Mouse (Mus musculus) C2C12 (cell line): ENCODE data around the gene Sparc. TPM values are rescaled to one million over a fixed set of nuclear protein-coding genes. Genes with fewer than 3 reads are reported as not detected.

Source experiments
- H3K27me3 ChIP-seq: one replicate; pipeline ENCODE4 v1.6.1; 2011; ENCODE audit not compliant: control insufficient read depth, insufficient read depth, insufficient read length
- H3K36me3 ChIP-seq: one replicate; pipeline ENCODE4 v1.6.1; 2011; ENCODE audit not compliant: control insufficient read depth, insufficient read depth
- H3K4me3 ChIP-seq: one replicate; pipeline ENCODE4 v1.5.1; 2011; ENCODE audit warnings: mild to moderate bottlenecking, control low read depth; ENCODE audit not compliant: poor library complexity, insufficient read depth, severe bottlenecking
- H3K79me2 ChIP-seq: one replicate; pipeline ENCODE4 v1.6.1; 2011; ENCODE audit not compliant: control insufficient read depth, insufficient read depth
- H3K79me3 ChIP-seq: one replicate; pipeline ENCODE4 v1.6.1; 2011; ENCODE audit warnings: low read depth, control low read depth
- H3ac ChIP-seq: one replicate; pipeline ENCODE3; 2011; ENCODE audit warnings: low read depth; ENCODE audit not compliant: control insufficient read depth, insufficient read length
- CEBPB ChIP-seq: IDR thresholded peaks from one replicate; pipeline ENCODE4 v1.6.1; 2011; ENCODE audit warnings: low read depth, mild to moderate bottlenecking, control low read depth, moderate library complexity
- CTCF ChIP-seq: IDR thresholded peaks from one replicate; pipeline ENCODE4 v1.5.1; 2011; ENCODE audit not compliant: control insufficient read depth, insufficient read depth, insufficient read length
- FOSL1 ChIP-seq: IDR thresholded peaks from one replicate; pipeline ENCODE4 v1.8.0; 2011; ENCODE audit warnings: mild to moderate bottlenecking, low read length; ENCODE audit not compliant: poor library complexity, insufficient read depth, severe bottlenecking
- MAX ChIP-seq: IDR thresholded peaks from one replicate; pipeline ENCODE4 v1.6.1; 2011; ENCODE audit warnings: mild to moderate bottlenecking, control low read depth
- MYOD1 ChIP-seq: IDR thresholded peaks from one replicate; pipeline ENCODE4 v1.6.1; 2011; ENCODE audit warnings: low read depth; ENCODE audit not compliant: control insufficient read depth, insufficient read length
- MYOG ChIP-seq: IDR thresholded peaks from one replicate; pipeline ENCODE4 v1.6.1; 2011; ENCODE audit not compliant: control insufficient read depth, insufficient read length; ENCODE audit errors: extremely low read depth
- USF1 ChIP-seq: IDR thresholded peaks from one replicate; pipeline ENCODE4 v1.6.1; 2011; ENCODE audit warnings: low read depth, mild to moderate bottlenecking, control low read depth, moderate library complexity
- polyA plus RNA-seq: library from polyadenylated mRNA; unstranded; fragments of >200 nt; fragmentation: generic; extraction: Trizol; gene quantifications from one replicate; pipeline ENCODE4 v1.2.1, GENCODE M21; 2012; ENCODE audit warnings: missing spikeins

Gene Sparc
- polyA plus RNA-seq, 1 experiment: 632 TPM

DNA sequence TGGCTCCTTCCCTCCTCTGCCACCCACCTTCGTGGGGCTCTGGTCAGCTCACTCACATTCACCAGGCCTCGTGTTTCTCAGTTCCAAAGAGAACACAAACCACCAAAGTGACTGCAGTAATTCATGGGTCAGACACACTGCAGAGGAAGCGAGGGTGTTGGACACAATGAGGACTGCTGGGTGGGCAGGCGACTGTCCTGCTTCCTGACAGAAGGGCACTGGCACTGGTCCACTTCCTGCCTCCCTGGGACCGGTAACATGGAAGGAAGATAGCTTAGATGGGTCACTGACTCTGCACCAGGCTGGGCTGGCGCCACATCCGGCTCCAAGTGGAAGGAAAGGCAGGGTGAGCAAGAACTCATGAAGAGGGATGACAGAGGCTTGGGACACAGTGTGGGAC, 26.5 kb upstream of the Sparc start:
- TF ChIP-seq MAX: no peak
- no peak for TF ChIP-seq MYOD1
- TF ChIP-seq CEBPB: no peak
- TF ChIP-seq MYOG: no peak
- no peak for TF ChIP-seq FOSL1
- no peak for TF ChIP-seq CTCF
- TF ChIP-seq USF1: no peak
- peaks cover 2% of the 10 kb centered on the region for H3K79me3 ChIP-seq
- no peak overlapping the region for H3K4me3 ChIP-seq
- no peaks in the 10 kb centered on the region for H3K27me3 ChIP-seq
- peaks cover 61% of the 10 kb centered on the region for H3K36me3 ChIP-seq
- H3ac ChIP-seq: no peak overlapping the region
- H3K79me2 ChIP-seq: peaks cover 20% of the 10 kb centered on the region

DNA sequence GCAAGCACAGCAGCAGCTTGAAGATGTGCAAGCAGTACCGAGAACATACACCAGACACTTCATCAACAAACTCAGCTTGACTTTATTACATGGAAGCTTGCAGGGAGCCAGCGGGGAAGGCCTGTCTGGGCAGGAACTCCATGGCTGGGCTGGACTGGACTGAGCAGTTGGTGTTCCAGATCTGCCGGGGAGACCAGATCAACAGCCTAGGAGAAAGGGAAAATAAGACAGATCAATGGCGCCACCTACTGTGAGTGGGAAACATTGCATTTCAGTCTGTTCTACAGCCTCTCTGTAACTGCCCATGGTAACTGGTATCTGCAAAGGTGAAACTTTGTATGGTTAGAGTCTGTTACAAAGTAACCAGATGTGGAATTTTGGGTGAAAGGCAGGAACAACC, 23.6 kb upstream of the Sparc start:
- Histone ChIP-seq H3K79me3 (no peaks in the 10 kb centered on the region), H3K79me2 (no peaks in the 10 kb centered on the region), H3ac (no peak overlapping the region), H3K27me3 (no peaks in the 10 kb centered on the region), H3K4me3 (no peak overlapping the region), H3K36me3 (peaks cover 56% of the 10 kb centered on the region)
- TF ChIP-seq MYOG: no peak
- TF ChIP-seq MAX: no peak
- peak; percentile 87 for TF ChIP-seq CTCF

DNA sequence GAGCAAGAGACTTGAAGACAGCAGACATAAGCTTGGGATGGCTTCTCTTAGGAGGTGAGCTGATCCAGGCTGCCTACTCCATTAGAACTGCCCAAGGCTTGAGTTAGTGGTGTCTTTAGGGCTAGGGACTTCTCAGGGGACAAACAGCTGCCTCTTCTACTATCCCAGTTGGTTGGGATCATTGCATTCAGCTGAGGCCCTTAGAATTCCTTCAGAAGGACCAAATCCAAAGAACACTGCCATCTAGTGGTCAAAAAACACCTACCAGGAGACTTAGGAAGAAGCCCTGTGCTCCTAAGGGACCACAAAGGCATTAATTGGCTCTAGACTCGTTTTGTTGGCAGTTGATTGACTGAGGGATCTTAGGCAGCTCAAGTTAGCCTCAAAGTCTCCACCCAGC, 21.8 kb upstream of the Sparc start:
- H3K4me3 ChIP-seq: no peak overlapping the region
- no peaks in the 10 kb centered on the region for H3K79me3 ChIP-seq
- no peak overlapping the region for H3ac ChIP-seq
- H3K36me3 ChIP-seq: peaks cover 40% of the 10 kb centered on the region
- TF ChIP-seq CTCF (peak; percentile 50), MAX (no peak)
- H3K79me2 ChIP-seq: no peaks in the 10 kb centered on the region
- no peaks in the 10 kb centered on the region for H3K27me3 ChIP-seq

DNA sequence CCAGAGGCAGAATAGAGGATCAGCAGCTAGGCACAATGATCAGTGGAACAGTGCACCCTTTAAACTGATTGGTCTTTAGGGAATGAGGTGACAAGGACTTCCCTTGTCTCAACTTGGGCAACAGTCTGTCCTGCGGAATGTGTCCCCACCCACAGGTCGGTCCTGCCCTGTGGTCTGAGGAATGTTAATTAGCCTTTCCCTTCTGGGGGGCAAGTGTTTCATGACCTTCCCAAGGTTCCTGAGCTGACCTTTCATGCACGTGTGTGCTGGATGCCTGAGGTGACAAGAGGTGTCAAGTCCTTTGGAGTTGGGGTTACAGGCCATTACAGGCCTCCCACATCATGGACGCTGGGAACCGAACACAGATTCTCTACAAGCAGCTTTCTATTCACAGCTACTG, 16.7 kb upstream of the Sparc start:
- Histone ChIP-seq H3ac (no peak overlapping the region), H3K27me3 (no peaks in the 10 kb centered on the region), H3K36me3 (peaks cover 10% of the 10 kb centered on the region), H3K79me2 (no peaks in the 10 kb centered on the region), H3K4me3 (no peak overlapping the region), H3K79me3 (no peaks in the 10 kb centered on the region)
- TF ChIP-seq USF1 (no peak), MAX (no peak), CEBPB (no peak), MYOD1 (no peak), CTCF (no peak), FOSL1 (no peak), MYOG (no peak)

DNA sequence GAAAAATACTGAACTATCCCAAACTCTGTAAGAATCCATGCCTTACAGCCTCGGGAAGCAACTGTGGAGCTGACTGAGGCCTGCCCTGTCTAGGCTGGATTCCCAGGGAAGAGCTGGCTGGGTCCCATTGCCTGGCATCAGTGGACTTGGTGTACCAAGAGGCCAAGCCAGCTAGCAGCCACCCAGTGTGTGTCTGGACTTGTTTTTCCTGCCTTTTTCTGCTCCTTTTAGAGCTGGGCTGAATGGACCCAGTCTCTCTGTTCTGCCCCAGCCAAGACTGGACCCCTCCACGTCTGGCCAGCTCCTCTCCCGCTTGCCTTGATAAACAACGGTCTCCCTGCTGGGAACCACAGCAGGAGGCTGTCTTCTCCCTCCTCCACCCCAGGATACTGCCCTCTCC, 15.0 kb upstream of the Sparc start:
- H3K27me3 ChIP-seq: no peaks in the 10 kb centered on the region
- H3K79me3 ChIP-seq: no peaks in the 10 kb centered on the region
- no peak for TF ChIP-seq FOSL1
- no peak for TF ChIP-seq MAX
- no peak for TF ChIP-seq CEBPB
- TF ChIP-seq CTCF: no peak
- no peak for TF ChIP-seq USF1
- TF ChIP-seq MYOG: no peak
- no peak for TF ChIP-seq MYOD1
- H3K79me2 ChIP-seq: no peaks in the 10 kb centered on the region
- H3K36me3 ChIP-seq: no peaks in the 10 kb centered on the region
- no peak overlapping the region for H3ac ChIP-seq
- no peak overlapping the region for H3K4me3 ChIP-seq

DNA sequence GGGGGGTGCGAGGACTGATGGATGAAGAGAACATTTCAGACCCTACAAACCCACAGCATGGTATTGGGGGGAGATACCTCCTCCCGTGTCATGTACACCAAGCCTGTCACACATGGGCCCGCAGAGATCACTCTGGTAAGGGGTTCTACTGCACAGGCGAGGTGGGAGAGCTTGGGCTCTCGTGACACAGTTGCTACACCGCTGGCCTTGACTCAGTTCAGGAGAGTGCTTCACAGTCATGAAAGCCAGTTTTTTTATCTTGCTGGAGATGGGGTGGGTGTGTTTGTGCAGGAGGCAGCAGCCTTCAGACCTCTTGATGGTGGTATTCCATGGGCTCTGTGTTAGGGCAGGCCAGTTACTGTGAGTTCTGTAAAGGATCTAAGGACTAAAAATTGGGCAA, 13.1 kb upstream of the Sparc start:
- no peak overlapping the region for H3K4me3 ChIP-seq
- no peaks in the 10 kb centered on the region for H3K79me2 ChIP-seq
- no peaks in the 10 kb centered on the region for H3K79me3 ChIP-seq
- H3K27me3 ChIP-seq: no peaks in the 10 kb centered on the region
- no peak for TF ChIP-seq MYOD1
- TF ChIP-seq USF1: no peak
- TF ChIP-seq FOSL1: no peak
- no peak for TF ChIP-seq CTCF
- H3ac ChIP-seq: no peak overlapping the region
- H3K36me3 ChIP-seq: no peaks in the 10 kb centered on the region
